Mouse (Mus musculus) adrenal gland, postnatal 25 days (tissue): ENCODE measurements around the gene Tmem109. TPM values are rescaled to one million over a fixed set of nuclear protein-coding genes. Genes with fewer than 3 reads are reported as not detected.

Experiments
- DNase-seq: peaks from one replicate; pipeline ENCODE4 v3.0.0; 2021; ENCODE audit warnings: mixed read lengths
- long read RNA-seq: library from polyadenylated mRNA; stranded (forward); transcript quantifications from one replicate; pipeline ENCODE4 v2.0.0, GENCODE M21; 2021
- total RNA-seq: library from RNA; stranded (reverse); gene quantifications from 2 replicates; pipeline ENCODE4 v1.2.3, GENCODE M21; 2021

Tmem109 gene
- total RNA-seq = 143 and 161 TPM in 2 replicates
- long read RNA-seq, transcript Tmem109-201 (4 exons, 2,188 nt) = major isoform, 94 of 128 reads
- long read RNA-seq, partial matches to known transcripts = 0 of 128 reads
- long read RNA-seq, other reads (novel, unspliced or antisense) = 30 of 128 reads

DNA sequence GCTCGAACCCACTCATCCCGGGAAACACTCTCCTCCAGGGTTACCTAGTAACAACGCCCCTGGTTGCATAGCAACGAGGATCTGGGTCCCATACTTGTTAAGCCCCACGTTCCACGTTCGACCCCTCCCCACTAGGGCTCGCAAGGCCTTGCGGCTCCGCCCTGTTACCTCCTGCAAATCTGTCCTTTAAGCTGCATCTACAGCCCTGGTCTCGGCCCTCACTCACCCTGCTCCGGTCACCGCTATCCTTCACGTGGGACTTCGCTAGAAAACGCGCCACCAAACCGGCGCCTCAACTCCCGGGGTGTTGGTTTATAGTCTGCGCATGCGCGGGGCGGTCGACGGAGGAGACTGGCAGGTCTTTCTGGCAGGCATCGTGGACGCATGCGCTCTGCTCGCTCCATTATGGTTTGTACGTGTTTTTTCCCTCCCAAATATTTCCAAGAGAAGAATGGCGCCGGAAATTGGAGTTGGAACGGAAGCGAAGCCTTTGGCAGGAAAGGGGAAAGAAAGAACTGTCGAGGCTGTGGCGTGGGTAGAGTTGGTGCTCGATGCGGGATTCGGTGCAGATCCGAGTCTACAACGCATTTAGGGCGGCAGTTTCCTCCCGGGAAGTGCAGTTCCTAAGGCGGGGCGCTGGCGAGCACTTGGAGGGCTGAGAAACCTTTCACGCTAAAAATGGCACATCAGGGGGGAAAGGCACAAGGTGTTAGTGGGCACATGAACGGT lies at the start of gene Tmem109:
Gene Tmem109 (minus strand): TSS at position 576 of the 729 bp plus-strand sequence.
- peak; percentile 94 for DNase-seq

GRCm38 (mm10) chr19:10930641-10931040 lies 48.8 kb upstream of the Tmem109 start:
- no peak for DNase-seq

DNA sequence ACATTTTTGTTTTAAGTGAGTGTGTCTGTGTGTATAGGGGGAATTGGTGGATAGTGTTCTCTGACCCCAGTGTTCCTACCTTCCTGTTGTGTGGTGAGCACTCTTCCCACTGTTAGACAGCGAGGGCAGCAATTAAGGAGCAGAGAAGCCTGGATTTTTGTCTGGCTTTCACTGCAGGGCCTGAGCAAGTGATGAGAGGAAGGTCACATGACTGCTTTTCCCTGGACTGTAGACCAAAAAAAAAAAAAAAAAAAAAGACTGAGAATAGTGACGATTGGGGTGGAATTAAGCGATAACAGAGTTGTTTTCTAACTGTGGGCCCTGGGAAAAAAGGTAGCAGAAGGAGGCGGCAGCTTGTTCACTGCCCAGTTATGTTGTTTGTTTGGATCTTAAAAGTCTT lies 44.9 kb upstream of the Tmem109 start:
- no peak for DNase-seq

GRCm38 (mm10) chr19:10926123-10926621 lies 44.4 kb upstream of the Tmem109 start:
- DNase-seq = no peak

DNA sequence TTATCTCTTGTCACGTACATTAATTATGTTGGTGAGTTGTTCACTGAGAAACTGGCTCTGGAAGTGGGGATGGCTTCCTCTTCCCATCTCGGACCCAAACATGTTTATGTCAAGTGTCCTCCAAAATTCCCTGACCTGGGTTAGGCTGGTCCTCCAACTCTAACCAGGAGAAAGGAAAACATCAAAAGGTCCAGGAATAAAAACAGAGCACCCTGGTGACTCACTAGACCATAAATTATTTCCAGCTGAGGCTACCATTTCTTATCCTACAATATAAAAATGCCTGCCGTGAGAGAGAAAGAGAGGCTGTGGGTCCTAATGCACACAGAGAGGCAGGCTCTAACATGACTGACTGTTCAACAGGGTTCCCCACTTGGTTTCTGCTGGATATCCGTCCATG lies 42.4 kb upstream of the Tmem109 start:
- DNase-seq = no peak

GRCm38 (mm10) chr19:10921058-10921457 lies 39.3 kb upstream of the Tmem109 start:
- no peak for DNase-seq

DNA sequence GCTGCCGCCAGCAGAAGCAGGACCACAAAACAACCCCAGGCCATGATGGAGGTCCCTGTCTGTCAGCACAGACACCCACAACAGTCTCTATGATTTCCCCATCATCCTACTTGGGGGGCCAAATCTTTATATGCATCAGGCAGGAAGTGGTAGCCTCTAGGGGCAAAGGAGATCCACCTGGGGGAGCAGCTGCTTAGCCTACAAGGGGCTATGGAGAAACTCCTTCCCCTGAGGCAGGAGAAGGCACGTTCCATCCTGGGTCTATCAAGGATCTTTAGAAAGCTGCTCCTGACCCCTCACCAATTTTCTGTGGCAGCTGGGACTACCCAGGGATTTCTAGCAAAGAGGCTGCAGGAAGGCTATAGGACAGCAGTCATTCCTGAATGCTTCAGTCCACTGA lies 38.7 kb upstream of the Tmem109 start, which contains the start of gene Zp1:
Gene Zp1 (minus strand): TSS at position 101 of the 400 bp plus-strand sequence.
- no peak for DNase-seq

- no peak for DNase-seq
These were observed 36.7 kb upstream of the Tmem109 start for GRCm38 (mm10) chr19:10918321-10918991.

DNA sequence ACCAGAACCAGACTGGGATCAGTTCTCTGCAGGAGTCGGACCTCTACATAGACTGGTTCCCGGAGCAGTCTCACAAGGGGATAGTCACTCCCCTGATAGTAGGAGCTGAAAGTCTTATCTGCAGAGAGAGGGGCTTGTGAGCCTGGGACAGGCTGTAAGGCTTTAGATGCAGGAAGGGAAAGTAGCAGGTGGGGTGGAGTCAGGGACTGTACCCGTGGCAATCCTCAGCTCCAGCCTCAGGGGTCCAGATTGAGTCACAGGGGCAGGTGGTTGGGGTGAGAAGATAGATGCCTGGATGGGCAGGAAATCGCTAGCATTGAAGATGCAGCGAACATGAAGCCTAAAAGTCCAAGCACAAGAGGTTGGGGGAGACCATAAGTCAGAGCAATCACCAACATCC lies 34.7 kb upstream of the Tmem109 start:
- DNase-seq = no peak

DNA sequence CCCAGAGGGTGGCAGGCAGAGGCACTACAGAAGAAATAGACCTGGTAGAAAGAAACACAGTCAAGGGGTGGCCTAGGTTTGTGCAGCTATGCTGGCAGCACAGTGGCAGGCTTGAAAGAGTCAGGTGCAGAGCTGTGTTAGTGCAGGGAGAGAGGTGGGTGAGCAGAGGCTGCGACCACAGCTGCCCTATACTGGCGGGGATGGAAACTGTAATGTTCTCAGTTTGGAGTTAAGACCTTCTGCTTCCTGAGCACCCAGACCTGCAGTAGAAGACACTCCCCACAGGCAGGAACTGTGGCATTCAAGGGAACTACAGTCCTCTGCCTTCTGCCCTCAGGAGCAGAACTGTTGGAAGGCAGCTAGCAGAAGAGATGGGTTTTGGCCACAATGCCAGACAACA lies 33.1 kb upstream of the Tmem109 start:
- DNase-seq = no peak

- DNase-seq = no peak
These were observed 32.5 kb upstream of the Tmem109 start for GRCm38 (mm10) chr19:10914291-10914690.

GRCm38 (mm10) chr19:10909087-10909721 lies 27.4 kb upstream of the Tmem109 start:
- DNase-seq = no peak

GRCm38 (mm10) chr19:10907891-10908290 lies 26.1 kb upstream of the Tmem109 start:
- DNase-seq = peak; percentile 53

GRCm38 (mm10) chr19:10905728-10906000 lies 23.9 kb upstream of the Tmem109 start:
- DNase-seq = no peak

- DNase-seq = peak; percentile 70
These were observed 23.3 kb upstream of the Tmem109 start for GRCm38 (mm10) chr19:10904927-10905727.

GRCm38 (mm10) chr19:10904512-10904911 lies 22.7 kb upstream of the Tmem109 start:
- DNase-seq = no peak

DNA sequence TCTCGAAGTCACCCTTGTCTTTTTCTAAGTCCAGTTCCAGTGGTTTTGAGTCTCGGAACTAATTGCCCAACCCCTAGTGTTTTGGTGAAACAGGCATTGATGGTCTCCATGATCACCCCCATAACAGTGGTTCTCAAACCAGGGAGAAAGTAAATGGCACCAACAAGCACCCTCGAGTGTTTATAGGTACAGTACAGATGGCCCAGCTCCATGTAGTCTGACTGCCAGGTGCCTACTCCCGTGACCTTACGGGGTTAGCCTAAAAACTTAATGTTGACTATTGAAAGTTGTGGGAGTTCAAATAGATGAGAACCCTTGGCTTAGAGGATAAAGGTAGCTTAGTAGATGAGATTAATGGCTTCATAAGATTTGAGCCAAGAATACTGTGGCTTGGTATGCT lies 19.2 kb upstream of the Tmem109 start:
- DNase-seq = no peak

DNA sequence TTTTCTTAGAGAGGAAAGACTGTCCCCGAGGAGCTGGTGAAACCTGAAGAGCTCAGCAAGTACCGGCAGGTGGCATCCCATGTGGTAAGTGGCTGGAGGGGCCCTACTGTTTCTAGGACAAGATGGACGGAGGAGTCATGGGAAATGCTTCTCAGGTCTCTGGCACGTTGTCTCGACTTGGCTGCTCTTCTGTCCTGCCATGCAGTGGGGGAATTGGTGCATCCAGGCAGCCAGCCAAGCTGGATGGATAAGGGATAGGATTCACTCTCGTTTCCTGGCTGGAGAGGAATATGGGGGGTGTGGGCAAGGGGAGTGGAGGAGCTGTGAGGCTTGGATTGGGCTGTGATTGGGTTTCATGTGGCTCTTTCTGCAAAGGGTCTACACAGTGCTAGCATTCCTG lies 18.5 kb upstream of the Tmem109 start:
- DNase-seq = no peak

GRCm38 (mm10) chr19:10897491-10897890 lies 15.7 kb upstream of the Tmem109 start:
- no peak for DNase-seq

DNA sequence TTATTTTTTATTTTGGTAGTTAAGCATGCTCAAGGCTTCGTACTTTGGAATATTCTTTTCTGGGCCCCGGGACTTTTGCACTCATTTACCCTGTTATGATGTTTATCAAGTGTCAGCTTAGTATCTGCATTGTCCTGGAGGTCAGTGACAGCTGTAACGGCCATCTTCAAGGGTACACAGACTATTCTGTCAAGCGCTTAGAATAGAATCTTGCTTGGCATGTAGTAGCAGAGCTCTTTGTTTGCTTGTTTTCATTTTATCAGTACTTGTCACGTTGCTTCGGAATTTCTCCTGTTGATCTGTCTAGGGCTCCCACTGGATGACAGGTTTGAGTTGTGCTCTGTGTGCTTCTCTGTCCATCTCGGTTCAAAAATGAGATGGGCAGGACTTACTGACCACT lies 15.0 kb upstream of the Tmem109 start:
- no peak for DNase-seq

DNA sequence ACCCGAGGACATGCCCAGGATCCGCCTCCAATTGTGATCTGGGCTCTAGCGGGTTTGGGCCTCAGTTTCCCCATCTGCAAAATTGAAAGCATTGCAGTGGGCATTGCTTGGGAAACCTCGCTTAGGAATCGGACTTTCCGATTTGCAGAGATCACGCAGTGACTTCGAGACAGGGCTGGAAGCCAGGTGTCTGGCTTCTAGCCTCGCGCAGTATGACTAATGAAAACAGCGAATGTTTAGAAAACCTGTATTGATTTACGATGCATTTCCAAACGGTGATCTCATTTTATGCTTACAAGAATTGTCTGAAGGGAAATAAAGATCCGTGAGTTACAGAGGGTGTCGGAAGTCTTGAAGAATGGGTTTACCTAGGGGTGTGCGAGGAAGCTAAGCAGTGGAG lies 13.9 kb upstream of the Tmem109 start:
- DNase-seq = peak; percentile 29

DNA sequence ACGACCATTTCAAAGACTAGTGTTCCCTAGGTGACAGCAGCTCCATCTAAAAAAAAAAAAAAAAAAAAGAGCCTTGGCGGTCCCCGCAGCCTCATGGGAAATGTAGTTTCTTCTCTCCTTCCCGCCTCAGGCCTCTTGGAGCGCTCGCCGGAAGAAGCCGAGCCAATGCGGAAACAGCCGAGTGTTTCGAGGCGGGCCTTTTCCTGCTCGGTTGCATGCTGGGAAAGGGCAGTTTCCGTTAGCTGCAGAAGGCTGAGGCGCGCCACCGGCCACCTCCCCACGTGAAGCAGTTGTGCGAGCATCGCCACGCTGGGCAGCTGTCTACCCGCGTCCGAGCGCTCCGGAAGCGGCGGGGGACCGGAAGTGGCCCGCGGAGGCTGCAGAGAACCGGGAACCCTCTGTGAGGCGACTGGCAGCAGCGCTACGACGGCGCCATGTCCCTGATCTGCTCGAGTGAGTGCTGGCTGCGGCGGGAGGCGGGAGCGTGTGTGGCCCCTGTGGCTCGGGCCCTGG lies 13.3 kb upstream of the Tmem109 start, which contains the start of gene Prpf19:
Gene Prpf19 (plus strand): TSS at position 216 of the 513 bp plus-strand sequence.
- DNase-seq = peak; percentile 96
